Mouse (Mus musculus) urinary bladder, postnatal 25 days (tissue): Measurements from ENCODE around the gene Nr4a1.

Experiments
- DNase-seq: peaks from one replicate; pipeline ENCODE4 v3.0.0; 2022; ENCODE audit warnings: low spot score

Gene Nr4a1

GRCm38 (mm10) chr15:101256463-101257206, 2.6 kb downstream of the Nr4a1 start:
- no peak for DNase-seq

DNA sequence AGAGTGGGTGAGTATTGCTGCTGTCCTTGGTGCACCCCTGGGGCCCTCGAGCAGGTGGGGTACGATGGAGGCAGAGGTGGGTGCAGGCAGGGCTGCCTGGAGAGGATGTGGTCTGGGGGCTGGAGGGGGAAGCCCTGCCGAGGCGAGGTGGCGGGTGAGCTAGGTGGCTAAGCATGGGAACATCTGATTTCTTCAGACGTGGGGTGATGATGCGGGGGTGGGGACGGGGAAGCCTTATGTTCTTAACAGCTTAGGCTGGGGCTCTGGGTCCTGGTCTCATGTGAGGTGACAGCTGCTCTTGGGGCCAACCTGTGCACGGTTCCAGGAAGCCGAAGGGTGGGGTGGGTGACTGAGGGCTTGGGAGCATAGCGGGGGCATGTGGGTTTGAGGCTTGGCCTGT, 4.4 kb downstream of the Nr4a1 start:
- DNase-seq: no peak

GRCm38 (mm10) chr15:101259922-101260321, 5.9 kb downstream of the Nr4a1 start:
- no peak for DNase-seq

DNA sequence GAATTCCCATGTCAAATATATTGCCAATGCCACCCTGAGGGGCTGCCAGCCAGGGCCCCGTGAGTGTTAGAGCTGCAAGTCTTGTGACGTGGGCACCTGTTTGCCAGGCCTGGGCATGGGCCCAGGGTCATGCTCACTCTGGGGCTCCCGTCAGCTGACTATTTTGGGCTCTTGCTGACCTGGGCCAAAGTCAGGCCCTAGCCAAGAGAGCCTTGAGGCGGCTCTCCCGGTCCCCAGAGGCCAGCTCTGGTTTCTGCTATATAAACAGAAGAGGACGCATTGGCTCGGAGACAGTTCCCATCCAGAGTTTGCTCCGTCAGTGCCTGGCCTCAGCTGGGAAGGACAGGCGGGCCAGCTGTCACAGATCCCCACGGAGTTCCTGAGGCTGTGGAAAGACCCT, 6.3 kb downstream of the Nr4a1 start:
- DNase-seq: no peak

DNA sequence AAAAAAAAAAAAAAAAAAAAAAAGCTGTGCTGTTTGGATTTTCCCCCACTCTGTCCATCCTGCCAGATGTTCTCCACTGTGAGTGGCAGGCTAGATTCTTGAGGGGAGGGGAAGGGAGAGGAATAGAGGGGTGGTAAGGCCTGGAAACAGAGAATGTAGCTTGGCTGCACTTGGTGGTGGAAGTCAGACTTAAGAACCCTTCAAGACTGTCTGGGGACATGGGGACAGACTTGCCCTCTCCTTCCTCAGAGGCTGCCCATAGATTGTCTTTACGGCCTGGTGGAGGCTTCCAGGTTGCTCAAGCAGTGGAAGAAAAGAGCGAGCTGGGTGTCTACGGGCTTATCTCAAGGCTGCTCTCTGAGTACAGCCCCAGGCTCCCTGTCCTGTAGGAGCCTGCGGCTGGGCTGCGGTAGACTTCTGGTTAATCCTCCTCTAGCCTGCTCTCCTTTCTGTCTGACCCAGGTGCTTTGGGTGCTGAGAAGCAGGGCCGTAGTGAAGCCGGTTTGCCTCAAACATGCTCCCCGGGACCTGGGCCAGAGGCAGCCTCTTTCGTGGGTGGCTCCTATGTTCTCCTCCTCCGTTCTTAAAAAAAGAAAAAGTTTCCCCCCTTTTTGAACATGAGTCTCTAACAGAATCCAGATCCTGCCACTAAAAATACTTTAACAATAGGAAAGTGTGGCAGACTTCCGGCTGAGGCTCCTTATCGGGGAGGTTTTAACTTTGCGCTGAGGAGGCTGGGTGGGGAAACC, 7.0 kb downstream of the Nr4a1 start:
- no peak for DNase-seq

- DNase-seq: no peak
Measured at GRCm38 (mm10) chr15:101262502-101262901, 8.4 kb downstream of the Nr4a1 start.

DNA sequence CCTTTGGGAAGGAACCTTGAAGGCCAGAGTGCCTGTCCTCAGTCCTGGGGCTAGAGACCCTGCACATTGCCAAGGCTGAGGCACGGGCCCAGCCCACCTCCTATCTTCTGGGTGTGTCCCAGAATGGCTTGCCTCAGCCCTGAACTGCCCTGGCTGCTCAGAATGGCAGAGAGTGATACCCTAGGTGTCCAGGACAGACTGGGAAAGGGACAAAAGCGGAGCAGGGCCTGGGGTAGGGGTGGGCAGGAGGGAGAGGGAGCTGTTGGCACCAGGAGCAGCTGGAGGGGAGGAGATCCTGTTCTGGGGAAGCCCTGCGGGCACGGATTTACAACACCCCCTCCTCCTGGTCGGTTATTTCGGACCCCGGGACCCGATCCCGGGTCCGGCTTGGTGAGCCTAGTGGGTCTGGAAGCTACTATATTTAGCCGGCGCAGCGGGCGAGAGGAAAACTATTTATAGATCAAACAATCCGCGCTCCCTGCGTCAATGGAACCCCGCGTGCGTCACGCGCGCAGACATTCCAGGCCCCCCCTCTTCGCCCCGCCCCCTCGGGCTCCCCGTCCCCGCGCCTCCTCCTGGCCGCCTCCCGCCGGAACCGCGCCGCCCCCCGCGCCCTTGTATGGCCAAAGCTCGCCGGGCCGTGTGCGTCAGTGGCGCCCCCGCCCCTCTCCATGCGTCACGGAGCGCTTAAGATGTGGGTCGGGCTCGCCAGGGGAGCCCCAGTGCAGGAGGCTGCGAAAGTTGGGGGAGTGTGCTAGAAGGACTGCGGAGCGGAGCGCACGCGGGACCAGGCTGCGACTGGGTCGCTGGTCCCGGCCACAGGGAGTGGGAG, 12.3 kb downstream of the Nr4a1 start:
- peak; percentile 94 for DNase-seq

- peak; percentile 34 for DNase-seq
Measured at GRCm38 (mm10) chr15:101267053-101268032, 13.3 kb downstream of the Nr4a1 start.

DNA sequence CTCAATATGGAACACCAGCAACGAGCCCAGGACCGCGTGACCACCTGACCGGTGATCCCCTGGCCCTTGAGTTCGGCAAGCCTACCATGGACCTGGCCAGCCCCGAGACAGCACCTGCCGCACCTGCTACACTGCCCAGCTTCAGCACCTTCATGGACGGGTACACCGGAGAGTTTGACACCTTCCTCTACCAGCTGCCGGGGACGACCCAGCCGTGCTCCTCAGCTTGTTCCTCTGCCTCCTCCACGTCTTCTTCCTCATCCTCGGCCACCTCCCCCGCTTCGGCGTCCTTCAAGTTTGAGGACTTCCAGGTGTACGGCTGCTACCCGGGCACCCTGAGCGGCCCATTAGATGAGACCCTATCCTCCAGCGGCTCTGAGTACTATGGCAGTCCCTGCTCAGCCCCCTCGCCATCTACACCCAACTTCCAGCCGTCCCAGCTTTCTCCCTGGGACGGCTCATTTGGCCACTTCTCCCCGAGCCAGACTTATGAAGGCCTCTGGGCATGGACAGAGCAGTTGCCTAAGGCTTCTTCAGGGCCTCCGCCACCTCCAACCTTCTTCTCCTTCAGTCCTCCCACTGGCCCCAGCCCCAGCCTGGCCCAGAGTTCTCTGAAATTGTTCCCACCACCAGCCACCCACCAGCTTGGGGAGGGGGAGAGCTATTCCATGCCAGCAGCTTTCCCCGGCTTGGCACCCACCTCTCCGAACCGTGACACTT, 16.2 kb downstream of the Nr4a1 start:
- DNase-seq: no peak

GRCm38 (mm10) chr15:101271107-101271506, 17.0 kb downstream of the Nr4a1 start:
- no peak for DNase-seq

GRCm38 (mm10) chr15:101271513-101271912, 17.4 kb downstream of the Nr4a1 start:
- no peak for DNase-seq

- no peak for DNase-seq
Measured at GRCm38 (mm10) chr15:101274380-101274779, 20.3 kb downstream of the Nr4a1 start.

DNA sequence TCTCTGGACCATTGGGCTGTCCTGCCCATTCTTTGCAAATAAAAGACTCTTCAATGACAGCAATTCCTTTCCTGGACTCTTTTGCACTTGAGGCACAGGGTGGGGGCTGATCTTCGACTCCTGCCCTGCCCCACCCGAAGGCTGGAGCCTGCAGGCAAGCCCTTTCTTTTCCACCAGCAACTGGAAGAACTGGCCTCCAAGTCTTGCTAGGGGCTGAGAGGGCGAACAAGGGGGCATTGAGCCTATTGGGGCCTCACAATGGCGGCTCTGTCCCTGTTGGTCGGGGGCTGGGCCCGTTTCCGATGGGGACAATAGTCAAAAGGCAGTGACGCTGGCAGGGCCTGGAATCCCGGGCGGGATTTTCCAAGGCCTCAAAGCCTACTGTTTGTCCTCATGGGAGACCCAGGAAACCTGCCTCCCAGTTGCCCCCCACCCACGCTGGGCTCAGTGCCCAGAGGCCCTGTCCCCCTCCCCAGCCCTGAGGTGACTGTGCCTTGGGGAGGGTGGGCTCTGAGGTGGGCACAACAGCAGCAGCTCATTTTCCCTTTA, 23.4 kb downstream of the Nr4a1 start:
- DNase-seq: no peak

- no peak for DNase-seq
Measured at GRCm38 (mm10) chr15:101278589-101278988, 24.5 kb downstream of the Nr4a1 start.

DNA sequence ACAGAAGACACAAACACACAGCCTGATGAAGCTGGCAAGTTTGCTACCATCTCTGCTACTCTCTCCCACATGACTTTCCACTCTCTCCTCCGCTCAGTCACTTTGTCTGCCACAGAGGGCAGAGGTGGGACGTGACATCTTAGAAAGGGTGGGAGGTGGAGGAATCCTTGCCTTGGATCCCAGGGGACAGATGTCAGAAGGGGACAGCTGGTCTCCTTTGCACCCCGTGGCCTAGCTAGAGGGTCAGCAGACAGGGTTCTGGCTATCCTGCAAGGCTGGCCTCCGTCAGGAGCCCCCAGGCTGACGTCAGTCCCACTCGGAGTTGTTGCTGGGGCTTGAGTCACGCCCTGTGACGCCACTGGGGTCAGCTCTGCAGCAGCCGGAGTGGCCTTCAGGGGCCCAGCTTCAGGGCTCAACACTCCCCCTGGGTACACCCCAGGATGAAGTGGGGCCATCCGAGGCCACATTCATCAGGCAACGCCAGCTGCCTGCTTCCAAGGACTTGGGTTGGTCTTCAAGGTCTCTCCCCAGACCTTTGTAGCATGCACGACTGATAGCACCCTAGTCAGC, 25.4 kb downstream of the Nr4a1 start:
- DNase-seq: no peak

DNA sequence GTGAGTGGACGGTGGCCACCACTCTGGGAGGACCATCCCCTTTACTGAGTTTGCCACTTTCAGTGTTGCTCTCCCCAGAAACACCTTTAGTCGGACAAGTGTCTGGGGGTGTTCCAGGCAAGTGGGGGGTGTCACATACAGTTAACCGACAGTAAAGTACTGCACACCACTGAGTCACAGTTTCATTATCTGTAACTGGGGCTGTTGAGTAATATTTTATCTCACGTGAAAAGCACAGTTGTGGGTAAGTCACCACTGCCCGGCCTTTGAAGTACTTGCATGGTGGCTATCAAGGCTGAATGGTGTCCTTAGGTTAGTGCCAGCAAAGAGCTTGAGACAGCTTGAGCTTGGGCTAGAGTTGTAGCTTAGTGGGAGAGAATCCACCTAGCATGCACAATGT, 28.4 kb downstream of the Nr4a1 start:
- no peak for DNase-seq

DNA sequence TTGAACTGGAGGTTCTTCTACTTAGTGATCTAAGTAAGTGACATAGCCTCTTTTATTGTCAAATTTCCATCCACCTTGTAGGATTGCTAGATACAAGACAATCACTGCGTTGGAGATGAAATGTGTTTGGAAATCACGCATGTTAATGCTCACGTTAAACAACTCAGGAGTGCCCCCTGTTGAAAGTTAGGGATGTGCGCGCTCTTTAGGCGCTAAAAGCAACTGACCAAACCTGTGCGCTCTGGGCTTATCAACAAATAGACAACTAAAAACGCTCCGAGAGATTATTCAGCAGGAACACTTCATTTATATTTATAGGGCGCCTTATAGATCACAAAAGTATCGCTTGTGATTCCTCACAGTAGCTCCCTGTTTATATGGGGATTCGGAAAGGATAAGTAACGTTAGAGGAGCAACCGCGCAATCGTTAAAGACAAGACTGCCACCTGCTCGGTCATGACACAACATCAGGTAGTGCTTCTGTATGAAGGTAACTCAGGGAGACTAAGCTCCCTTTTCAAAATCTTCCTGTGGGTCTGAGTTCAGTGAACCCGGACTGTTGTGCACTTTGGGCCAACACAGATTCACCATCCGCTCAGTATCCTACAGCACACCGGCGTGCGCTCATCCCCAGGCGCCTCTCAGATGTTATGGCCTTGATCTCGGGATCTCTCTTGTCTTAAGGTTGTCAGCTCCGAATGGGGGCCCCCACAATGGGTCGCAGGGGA, 29.3 kb downstream of the Nr4a1 start:
- peak; percentile 40 for DNase-seq

- peak; percentile 79 for DNase-seq
Measured at GRCm38 (mm10) chr15:101283911-101284750, 30.1 kb downstream of the Nr4a1 start, which contains the start of gene Atg101. TSS of gene Atg101 (plus strand) at chr15:101284272.
